8 mouse cellular contexts compared by ENCODE assay signal in genomic region chr8:46211611-46212071, GRCm38 (mm10). TPM values are rescaled to one million over a fixed set of nuclear protein-coding genes. Genes with fewer than 3 reads are reported as not detected.
DNase-seq lines count a peak whose midpoint lies in the region; ATAC-seq and TF ChIP-seq lines count a peak whose summit lies in the region.

No protein-coding gene starts in this region.

- H3K9ac ChIP-seq in forebrain, postnatal 0 days = peak overlapping the region; percentile 93
- H3K9ac ChIP-seq in kidney, postnatal 0 days (ENCODE audit: low read depth, low read length) = peak overlapping the region; percentile 98; the same call in 1 of the 2 replicates

- H3K36me3 ChIP-seq in forebrain, postnatal 0 days (ENCODE audit: insufficient read depth) = peaks cover 24% of the 10 kb centered on the region
- H3K36me3 ChIP-seq in kidney, postnatal 0 days (ENCODE audit: insufficient read depth, low read length) = peaks cover 24% of the 10 kb centered on the region
- H3K36me3 ChIP-seq in myocyte (ENCODE audit: control insufficient read depth, insufficient read depth) = peaks cover 20% of the 10 kb centered on the region

- H3K27ac ChIP-seq in forebrain, postnatal 0 days (ENCODE audit: low read depth, low read length) = peak overlapping the region; percentile 97
- H3K27ac ChIP-seq in kidney, postnatal 0 days = peak overlapping the region; percentile 98

- H3K9me3 ChIP-seq in forebrain, postnatal 0 days (ENCODE audit: low read length) = no peaks in the 10 kb centered on the region
- no peaks in the 10 kb centered on the region for H3K9me3 ChIP-seq in kidney, postnatal 0 days (replicated peaks; ENCODE audit: low read length)

- peaks cover 15% of the 10 kb centered on the region for H3K4me1 ChIP-seq in forebrain, postnatal 0 days (ENCODE audit: insufficient read depth)
- H3K4me1 ChIP-seq in kidney, postnatal 0 days (replicated peaks; ENCODE audit: insufficient read depth, low read length) = peaks cover 24% of the 10 kb centered on the region

- peaks cover 26% of the 10 kb centered on the region for H3K79me2 ChIP-seq in myocyte (ENCODE audit: control insufficient read depth, insufficient read depth)

- H3K4me2 ChIP-seq in forebrain, postnatal 0 days (ENCODE audit: low read depth) = peak overlapping the region; percentile 84
- peak overlapping the region; percentile 79 for H3K4me2 ChIP-seq in kidney, postnatal 0 days (ENCODE audit: low read length)
- H3K4me2 ChIP-seq in myocyte (ENCODE audit: low read depth) = peak overlapping the region; percentile 93

- peak; percentile 26 for ATAC-seq in frontal cortex, adult (ENCODE audit: low TSS enrichment)
- ATAC-seq in forebrain, postnatal 0 days = peak; percentile 0; the same call in 1 of the 2 replicates
- no peak for ATAC-seq in kidney, postnatal 0 days (replicated peaks; ENCODE audit: low FRiP score, low read depth)

- DNase-seq in frontal cortex, postnatal 10 days (ENCODE audit: low spot score in 2 of 2) = no peak
- DNase-seq in thymus, postnatal 14 days = peak; percentile 12
- DNase-seq in thymus, adult 18-20 months = no peak
- peak; percentile 69 for DNase-seq in forebrain, postnatal 0 days
- DNase-seq in kidney, postnatal 0 days (ENCODE audit: low spot score) = peak; percentile 40
- DNase-seq in spleen, adult 18-20 months = no peak

- WGBS in forebrain, postnatal 0 days = 5% methylated on average over 13 of the region's 13 CpGs
- 5% methylated on average over 13 of the region's 13 CpGs for WGBS in kidney, postnatal 0 days

- H3K4me3 ChIP-seq in forebrain, postnatal 0 days (ENCODE audit: low read depth, low read length) = peak overlapping the region; percentile 69
- peak overlapping the region; percentile 86 for H3K4me3 ChIP-seq in kidney, postnatal 0 days (replicated peaks; ENCODE audit: low read depth, low read length)
- H3K4me3 ChIP-seq in myocyte = peak overlapping the region; percentile 82

- no peak for TF ChIP-seq CTCF in forebrain, postnatal 0 days (IDR thresholded peaks at IDR 0.05; ENCODE audit: low read depth)
- TF ChIP-seq CTCF in kidney, postnatal 0 days (IDR thresholded peaks at IDR 0.05; ENCODE audit: low read depth) = no peak

- TF ChIP-seq POLR2A in myocyte (IDR thresholded peaks at IDR 0.05; ENCODE audit: insufficient read length, low read depth) = no peak

- no peaks in the 10 kb centered on the region for H3K27me3 ChIP-seq in forebrain, postnatal 0 days (ENCODE audit: insufficient read depth, low read length)
- H3K27me3 ChIP-seq in kidney, postnatal 0 days (ENCODE audit: insufficient read depth, low read length) = no peaks in the 10 kb centered on the region
- H3K27me3 ChIP-seq in myocyte (ENCODE audit: control insufficient read depth, insufficient read depth, insufficient read length) = no peaks in the 10 kb centered on the region

- no peak overlapping the region for H3ac ChIP-seq in myocyte (ENCODE audit: control insufficient read depth, insufficient read length)

TF ChIP-seq in myocyte, 11 proteins besides CTCF, POLR2A, EP300 and RAD21:
- no peak for TF ChIP-seq MYOG (IDR thresholded peaks at IDR 0.05; ENCODE audit: control insufficient read depth in 1 of 3, insufficient read depth in 1 of 3, insufficient read length in 2 of 3, low read depth in 2 of 3)
- no peak for TF ChIP-seq CEBPB (IDR thresholded peaks at IDR 0.05; ENCODE audit: insufficient read depth, poor library complexity, severe bottlenecking)
- no peak for TF ChIP-seq E2F4 (IDR thresholded peaks at IDR 0.05; ENCODE audit: insufficient read depth)
- TF ChIP-seq TCF12 (IDR thresholded peaks at IDR 0.05; ENCODE audit: insufficient read depth, poor library complexity, severe bottlenecking) = no peak
TF ChIP-seq in myocyte: peak in this region for 0.

RNA-seq across cellular contexts. Expression of gene Slc25a4, which starts 0.6 kb away (rescaled TPM):
- 925 and 1,077 TPM in 2 replicates for total RNA-seq in forebrain, postnatal 0 days (2014; rRNA removed)
- polyA plus RNA-seq in forebrain, postnatal 0 days (2015; fragmentation: Nextera tagmentation; extraction: Ambion mirVana) = 945 and 997 TPM in 2 replicates
- 835 and 864 TPM in 2 replicates for polyA plus RNA-seq in kidney, postnatal 0 days (2015; fragmentation: Nextera tagmentation; extraction: Ambion mirVana)
- 368 TPM for polyA plus RNA-seq in myocyte (2012; fragmentation: generic; extraction: Trizol)

RNA-seq across cellular contexts. Expression of gene Snx25, which starts 59.7 kb away (rescaled TPM):
- total RNA-seq in forebrain, postnatal 0 days (2014; rRNA removed) = 34.9 and 44.7 TPM in 2 replicates
- polyA plus RNA-seq in forebrain, postnatal 0 days (2015; fragmentation: Nextera tagmentation; extraction: Ambion mirVana) = 7.5 and 7.7 TPM in 2 replicates
- polyA plus RNA-seq in kidney, postnatal 0 days (2015; fragmentation: Nextera tagmentation; extraction: Ambion mirVana) = 5.4 and 6.3 TPM in 2 replicates
- polyA plus RNA-seq in myocyte (2012; fragmentation: generic; extraction: Trizol) = 4.4 TPM

Comparison
In these comparisons a context has a peak if more than half of its experiments do, and no peak if none do; other contexts are left out.
1. DNase-seq: peak in thymus, postnatal 14 days (single experiment), forebrain, postnatal 0 days (single experiment) and kidney, postnatal 0 days (single experiment); none in frontal cortex, postnatal 10 days (0 of 2), thymus, adult 18-20 months (0 of 2) and spleen, adult 18-20 months (0 of 2).
2. Peak in every context shown above with its lines, with median percentiles within 50 percentile points of each other: H3K4me2 ChIP-seq and H3K4me3 ChIP-seq.